10 mouse cellular contexts compared by ENCODE assay signal in the genomic region with DNA sequence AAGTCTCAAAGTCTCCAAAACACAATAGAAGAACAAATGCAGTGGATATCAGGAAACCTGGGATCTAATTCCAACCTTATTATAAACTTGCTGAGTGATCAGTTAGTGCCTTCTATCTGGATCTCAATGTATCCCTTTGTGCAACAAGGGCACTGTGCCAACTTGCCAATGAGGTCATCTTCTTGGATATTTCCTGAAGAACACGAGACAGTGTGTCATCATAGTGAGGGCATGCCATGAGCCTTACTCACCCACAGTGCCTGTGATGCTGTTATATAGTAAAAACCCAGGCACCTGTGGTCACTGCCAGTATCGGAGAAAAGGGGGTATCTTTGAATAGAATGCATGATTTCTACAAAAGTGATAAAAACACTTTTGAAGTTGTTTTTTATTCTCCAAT.
DNase-seq lines count a peak whose midpoint lies in the region; ATAC-seq and TF ChIP-seq lines count a peak whose summit lies in the region.
"Had no signal": no experiment of that assay in that cellular context is flagged by ENCODE, and none has a peak within 500 bp of the region (broad histone marks: within the 10 kb centered on the region; RNA-seq: fewer than 3 reads in every experiment).

No protein-coding gene starts in this region.

- H3K27me3 ChIP-seq in kidney, adult 2 months (replicated peaks; ENCODE audit: control insufficient read depth, insufficient read depth, low read length) = no peaks in the 10 kb centered on the region
- no peaks in the 10 kb centered on the region for H3K27me3 ChIP-seq in kidney, embryonic 15.5 days
- H3K27me3 ChIP-seq: embryonic facial prominence, embryonic 12.5 days; liver, embryonic 15.5 days had no signal

- no peak overlapping the region for H3K4me3 ChIP-seq in kidney, adult 2 months (ENCODE audit: insufficient read depth, low read depth, low read length)
- no peak overlapping the region for H3K4me3 ChIP-seq in kidney, embryonic 15.5 days (replicated peaks)
- H3K4me3 ChIP-seq: embryonic facial prominence, embryonic 12.5 days; liver, embryonic 15.5 days had no signal

- no peak for TF ChIP-seq CTCF in kidney, adult 2 months (conservative IDR thresholded peaks at IDR 0.05; ENCODE audit: insufficient read depth, insufficient read length, low read depth, low read length)

- H3K9ac ChIP-seq in kidney, embryonic 15.5 days = no peak overlapping the region
- H3K9ac ChIP-seq: embryonic facial prominence, embryonic 12.5 days; liver, embryonic 15.5 days had no signal

- H3K9me3 ChIP-seq in kidney, embryonic 15.5 days (replicated peaks) = no peaks in the 10 kb centered on the region
- H3K9me3 ChIP-seq: embryonic facial prominence, embryonic 12.5 days; liver, embryonic 15.5 days had no signal

- H3K27ac ChIP-seq in kidney, adult 2 months (ENCODE audit: insufficient read depth, low read depth, low read length) = no peak overlapping the region
- H3K27ac ChIP-seq in kidney, embryonic 15.5 days = no peak overlapping the region
- H3K27ac ChIP-seq: embryonic facial prominence, embryonic 12.5 days; liver, embryonic 15.5 days had no signal

- DNase-seq in kidney, adult 2 months = peak; percentile 55
- peak; percentile 87 for DNase-seq in adipocyte (ENCODE audit: low spot score)
- DNase-seq in cerebellum, postnatal 36 days = peak; percentile 39 to 45
- peak; percentile 65 to 73 for DNase-seq in lung, adult 18-20 months
- DNase-seq in frontal cortex, adult 2 months (ENCODE audit: extremely low spot score in 1 of 2, low spot score in 1 of 2) = no peak
- DNase-seq in spleen, adult 18-20 months = no peak

- H3K4me1 ChIP-seq in kidney, adult 2 months (ENCODE audit: control insufficient read depth, insufficient read depth, low read length) = peaks cover 4% of the 10 kb centered on the region; the same call in 1 of the 2 replicates
- H3K4me1 ChIP-seq in kidney, embryonic 15.5 days = peaks cover 7% of the 10 kb centered on the region; the same call in 1 of the 2 replicates

- no peak for TF ChIP-seq POLR2A in kidney, adult 2 months (IDR thresholded peaks at IDR 0.05; ENCODE audit: low read depth, low read length)

- no peaks in the 10 kb centered on the region for H3K36me3 ChIP-seq in kidney, adult 2 months (ENCODE audit: control insufficient read depth, insufficient read depth, low read length)
- H3K36me3 ChIP-seq in kidney, embryonic 15.5 days = no peaks in the 10 kb centered on the region
- H3K36me3 ChIP-seq: embryonic facial prominence, embryonic 12.5 days; liver, embryonic 15.5 days had no signal

- WGBS in kidney, adult 2 months = 56% methylated on average over 2 of the region's 2 CpGs
- 71% methylated on average over 2 of the region's 2 CpGs for WGBS in kidney, embryonic 15.5 days

- H3K4me2 ChIP-seq in kidney, embryonic 15.5 days = no peak overlapping the region
- H3K4me2 ChIP-seq: embryonic facial prominence, embryonic 12.5 days; liver, embryonic 15.5 days had no signal

- ATAC-seq in kidney, embryonic 15.5 days (replicated peaks; ENCODE audit: low FRiP score) = no peak
- no peak for ATAC-seq in inflammation-experienced regulatory T-cells, adult 6 months

Comparison
In these comparisons a context has a peak if more than half of its experiments do, and no peak if none do; other contexts are left out.
1. DNase-seq: peak in kidney, adult 2 months (single experiment), adipocyte (single experiment), cerebellum, postnatal 36 days (2 of 2) and lung, adult 18-20 months (2 of 2); none in frontal cortex, adult 2 months (0 of 2) and spleen, adult 18-20 months (0 of 2).